Mouse (Mus musculus) granulocyte monocyte progenitor cell, adult 5-6 weeks (primary cell): ENCODE results near the gene Prss57. TPM values are rescaled to one million over a fixed set of nuclear protein-coding genes. Genes with fewer than 3 reads are reported as not detected.

ENCODE experiments used
- ATAC-seq: replicated peaks from 2 replicates; pipeline ENCODE4 v1.8.0; 2016; ENCODE audit warnings: mild to moderate bottlenecking, moderate TSS enrichment, inconsistent platforms; ENCODE audit not compliant: poor library complexity, severe bottlenecking
- total RNA-seq, 2 experiments: library from RNA; stranded (forward) in 1 of 2; stranded (reverse) in 1 of 2; fragments of 200-712, 200-1000 nt in 1 of 2; fragments of >200 nt in 1 of 2; fragmentation: Nextera tagmentation in 1 of 2; gene quantifications; 2 replicates each; pipeline ENCODE4 v1.2.3; 2014 to 2017

The Prss57 gene
- total RNA-seq, 2 experiments from 2014 or later = 77.4 to 215 TPM

- ATAC-seq = peak; percentile 91
Measured at GRCm38 (mm10) chr10:79811736-79812637, 21.2 kb upstream of the Prss57 start.

- ATAC-seq = no peak
Measured at GRCm38 (mm10) chr10:79808728-79809127, 18.0 kb upstream of the Prss57 start.

GRCm38 (mm10) chr10:79807826-79808225 is 17.1 kb upstream of the Prss57 start:
- ATAC-seq = no peak

- 0 out of 2 replicates have a peak, but pooled peaks have one; percentile 44 for ATAC-seq
Measured at GRCm38 (mm10) chr10:79806972-79807371, 16.2 kb upstream of the Prss57 start.

- no peak for ATAC-seq
Measured at GRCm38 (mm10) chr10:79806331-79806730, 15.6 kb upstream of the Prss57 start.

- no peak for ATAC-seq
Measured at GRCm38 (mm10) chr10:79805636-79806035, 14.9 kb upstream of the Prss57 start.

GRCm38 (mm10) chr10:79803716-79804323 is 13.1 kb upstream of the Prss57 start:
- no peak for ATAC-seq

GRCm38 (mm10) chr10:79802331-79802971 is 11.7 kb upstream of the Prss57 start:
- peak; percentile 47; the same call in 1 of the 2 replicates for ATAC-seq

- no peak for ATAC-seq
Measured at GRCm38 (mm10) chr10:79801837-79802236, 11.1 kb upstream of the Prss57 start.

GRCm38 (mm10) chr10:79800508-79800907 is 9.7 kb upstream of the Prss57 start:
- ATAC-seq = no peak

GRCm38 (mm10) chr10:79798289-79798928 is 7.6 kb upstream of the Prss57 start:
- peak; percentile 84 for ATAC-seq

- ATAC-seq = no peak
Measured at GRCm38 (mm10) chr10:79797326-79797725, 6.6 kb upstream of the Prss57 start.

GRCm38 (mm10) chr10:79795905-79796304 is 5.1 kb upstream of the Prss57 start:
- ATAC-seq = no peak

GRCm38 (mm10) chr10:79794491-79794931 is 3.8 kb upstream of the Prss57 start:
- ATAC-seq = no peak

GRCm38 (mm10) chr10:79793738-79794490 is 3.2 kb upstream of the Prss57 start:
- ATAC-seq = no peak

- peak; percentile 50 for ATAC-seq
Measured at GRCm38 (mm10) chr10:79793051-79793737, 2.4 kb upstream of the Prss57 start, which contains the start of gene Palm. Palm (plus strand) TSS chr10:79793572.

- no peak for ATAC-seq
Measured at GRCm38 (mm10) chr10:79792339-79793040, 1.7 kb upstream of the Prss57 start.

GRCm38 (mm10) chr10:79789581-79789980 is 1.2 kb downstream of the Prss57 start:
- ATAC-seq = no peak
